Mouse (Mus musculus) neural tube, embryonic 15.5 days (tissue): ENCODE measurements around the gene Gm3336. TPM values are rescaled to one million over a fixed set of nuclear protein-coding genes. Genes with fewer than 3 reads are reported as not detected.

Experiments used
- ATAC-seq: fragments of 200-750 bp; cut with Nextera tagmentation; 2 replicates; pipeline ENCODE4 v1.8.0; 2017; ENCODE audit warnings: mild to moderate bottlenecking, moderate TSS enrichment, moderate library complexity; ENCODE audit not compliant: low FRiP score
- H3K27ac ChIP-seq: fragments of 300-500 bp; sonication (generic); replicated peaks from 2 replicates; pipeline ENCODE4 v1.5.1; 2015; ENCODE audit warnings: mild to moderate bottlenecking, inconsistent platforms
- H3K27me3 ChIP-seq: fragments of 300-500 bp; sonication (generic); replicated peaks from 2 replicates; pipeline ENCODE4 v1.6.1; 2015; ENCODE audit warnings: inconsistent platforms
- H3K36me3 ChIP-seq: fragments of 300-500 bp; sonication (generic); 2 replicates; pipeline ENCODE4 v1.6.1; 2015; ENCODE audit warnings: inconsistent platforms
- H3K4me1 ChIP-seq: fragments of 300-500 bp; sonication (generic); 2 replicates; pipeline ENCODE4 v1.6.1; 2015; ENCODE audit warnings: inconsistent platforms
- H3K4me2 ChIP-seq: fragments of 300-500 bp; sonication (generic); 2 replicates; pipeline ENCODE4 v1.6.1; 2015; ENCODE audit warnings: inconsistent platforms, mild to moderate bottlenecking, moderate library complexity
- H3K4me3 ChIP-seq: fragments of 300-500 bp; sonication (generic); replicated peaks from 2 replicates; pipeline ENCODE4 v1.5.1; 2015; ENCODE audit warnings: mild to moderate bottlenecking, inconsistent platforms
- H3K9ac ChIP-seq: fragments of 300-500 bp; sonication (generic); replicated peaks from 2 replicates; pipeline ENCODE4 v1.6.1; 2015; ENCODE audit warnings: mild to moderate bottlenecking, inconsistent platforms
- H3K9me3 ChIP-seq: fragments of 300-500 bp; sonication (generic); replicated peaks from 2 replicates; pipeline ENCODE4 v1.6.1; 2016; ENCODE audit warnings: inconsistent platforms
- WGBS: fragments of 180-500 bp; shearing (Covaris S2); methylation state at CpG from one replicate; pipeline ENCODE4 v1.1.7; 2015; ENCODE audit warnings: mixed read lengths; 5-methylcytosine and 5-hydroxymethylcytosine counted together
- polyA plus RNA-seq: library from polyadenylated mRNA; unstranded; fragments of >200 nt; fragmentation: Nextera tagmentation; extraction: Ambion mirVana; gene quantifications from 2 replicates; pipeline ENCODE4 v1.2.1, GENCODE M21; 2015

The Gm3336 gene
- polyA plus RNA-seq, 1 experiment from 2014 or later: not detected

- H3K4me3 ChIP-seq: no peak overlapping the region
- no peak for ATAC-seq
- H3K4me2 ChIP-seq: no peak overlapping the region
- no peaks in the 10 kb centered on the region for H3K9me3 ChIP-seq
- H3K27me3 ChIP-seq: no peaks in the 10 kb centered on the region
- peaks cover 24% of the 10 kb centered on the region for H3K36me3 ChIP-seq
- WGBS: 77% methylated on average over 3 of the region's 3 CpGs
- peaks cover 13% of the 10 kb centered on the region for H3K4me1 ChIP-seq
- H3K27ac ChIP-seq: no peak overlapping the region
- no peak overlapping the region for H3K9ac ChIP-seq
These were observed 36.9 kb upstream of the Gm3336 start for GRCm38 (mm10) chr8:70681410-70681809.

- H3K36me3 ChIP-seq: peaks cover 24% of the 10 kb centered on the region
- H3K4me3 ChIP-seq: no peak overlapping the region
- 11% methylated on average over 19 of the region's 19 CpGs for WGBS
- H3K9me3 ChIP-seq: no peaks in the 10 kb centered on the region
- H3K4me1 ChIP-seq: peaks cover 13% of the 10 kb centered on the region
- no peak overlapping the region for H3K27ac ChIP-seq
- H3K9ac ChIP-seq: 0 out of 2 replicates have a peak overlapping the region, but pooled peaks have one; percentile 17
- peak overlapping the region; percentile 19 for H3K4me2 ChIP-seq
- ATAC-seq: no peak
- no peaks in the 10 kb centered on the region for H3K27me3 ChIP-seq
These were observed 36.1 kb upstream of the Gm3336 start for GRCm38 (mm10) chr8:70682193-70682592.

DNA sequence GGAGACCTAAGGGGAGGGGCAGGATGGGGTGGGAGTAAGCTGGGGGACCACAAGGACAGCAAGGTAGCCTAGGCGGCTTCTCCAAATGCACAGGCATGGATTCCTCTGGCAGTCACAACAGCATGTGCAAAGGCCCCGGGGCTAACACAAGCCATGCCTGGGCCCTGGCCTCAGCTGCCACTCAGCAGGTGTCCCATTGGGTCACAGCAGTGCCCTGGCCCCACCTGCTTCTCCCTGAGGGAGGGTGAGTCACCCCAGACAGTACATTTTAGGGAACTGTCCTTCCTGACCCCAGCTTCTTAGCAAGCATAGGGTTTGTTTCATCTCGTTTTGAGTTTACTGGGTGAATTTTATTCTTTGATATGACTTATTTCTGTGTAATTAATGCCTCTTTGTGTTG lies 35.7 kb upstream of the Gm3336 start:
- ATAC-seq: no peak
- Histone ChIP-seq H3K9ac (0 out of 2 replicates have a peak overlapping the region, but pooled peaks have one; percentile 17), H3K4me2 (no peak overlapping the region), H3K9me3 (no peaks in the 10 kb centered on the region), H3K36me3 (peaks cover 20% of the 10 kb centered on the region), H3K27me3 (no peaks in the 10 kb centered on the region), H3K4me3 (no peak overlapping the region), H3K27ac (no peak overlapping the region), H3K4me1 (peaks cover 13% of the 10 kb centered on the region)
- WGBS: 62% methylated on average over 3 of the region's 3 CpGs

DNA sequence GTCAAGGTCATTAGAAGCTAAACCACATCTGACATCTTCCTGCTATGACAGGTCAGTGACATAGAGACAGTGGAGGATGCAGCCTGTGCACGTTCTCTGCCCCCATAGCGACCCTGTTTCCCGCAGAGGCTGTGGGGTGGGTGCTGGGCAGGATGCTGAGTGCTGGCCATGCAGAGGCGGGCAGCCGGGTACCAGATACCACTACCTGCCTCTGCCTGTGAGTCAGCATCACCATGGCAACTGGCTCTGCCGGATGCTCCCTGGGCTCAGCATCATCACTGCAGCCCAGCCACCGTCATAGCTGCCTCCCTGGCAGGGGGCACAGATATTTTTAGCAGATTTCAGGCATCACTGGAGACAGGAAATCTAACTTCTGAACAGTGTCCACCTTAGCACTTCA lies 34.1 kb upstream of the Gm3336 start:
- no peaks in the 10 kb centered on the region for H3K9me3 ChIP-seq
- peaks cover 13% of the 10 kb centered on the region for H3K4me1 ChIP-seq
- WGBS: 33% methylated on average over 7 of the region's 7 CpGs
- H3K36me3 ChIP-seq: peaks cover 5% of the 10 kb centered on the region
- no peak overlapping the region for H3K27ac ChIP-seq
- no peaks in the 10 kb centered on the region for H3K27me3 ChIP-seq
- ATAC-seq: peak; percentile 69
- no peak overlapping the region for H3K4me2 ChIP-seq
- no peak overlapping the region for H3K4me3 ChIP-seq
- no peak overlapping the region for H3K9ac ChIP-seq

GRCm38 (mm10) chr8:70687576-70687975 lies 30.8 kb upstream of the Gm3336 start:
- no peaks in the 10 kb centered on the region for H3K27me3 ChIP-seq
- H3K9me3 ChIP-seq: no peaks in the 10 kb centered on the region
- H3K4me2 ChIP-seq: no peak overlapping the region
- WGBS: 86% methylated on average over 8 of the region's 8 CpGs
- peaks cover 26% of the 10 kb centered on the region for H3K4me1 ChIP-seq
- H3K27ac ChIP-seq: no peak overlapping the region
- H3K36me3 ChIP-seq: no peaks in the 10 kb centered on the region
- H3K4me3 ChIP-seq: no peak overlapping the region
- no peak overlapping the region for H3K9ac ChIP-seq
- ATAC-seq: no peak

DNA sequence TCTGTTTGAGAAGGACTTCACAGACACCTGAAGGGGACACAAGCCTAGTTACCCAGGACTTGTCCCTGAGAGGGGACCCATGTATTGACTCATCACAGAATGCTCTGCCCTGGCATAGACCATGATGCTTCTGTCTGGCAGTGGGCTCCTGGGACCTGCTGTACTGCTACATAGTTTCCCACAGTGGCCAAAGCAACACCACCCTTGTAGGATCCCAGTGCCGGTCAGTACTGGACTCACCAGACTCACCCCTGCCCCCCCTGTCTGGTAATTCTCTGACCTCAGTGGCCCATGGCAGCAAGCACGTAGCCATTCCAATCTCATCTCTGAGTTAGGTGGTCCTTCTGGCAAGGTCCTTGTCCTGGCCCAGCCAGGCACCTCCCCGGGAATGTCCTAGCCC lies 30.2 kb upstream of the Gm3336 start:
- Histone ChIP-seq H3K27me3 (no peaks in the 10 kb centered on the region), H3K9me3 (no peaks in the 10 kb centered on the region), H3K36me3 (no peaks in the 10 kb centered on the region), H3K4me3 (no peak overlapping the region), H3K4me2 (no peak overlapping the region), H3K4me1 (peaks cover 26% of the 10 kb centered on the region), H3K27ac (no peak overlapping the region), H3K9ac (no peak overlapping the region)
- WGBS: 97% methylated on average over 3 of the region's 3 CpGs
- no peak for ATAC-seq

DNA sequence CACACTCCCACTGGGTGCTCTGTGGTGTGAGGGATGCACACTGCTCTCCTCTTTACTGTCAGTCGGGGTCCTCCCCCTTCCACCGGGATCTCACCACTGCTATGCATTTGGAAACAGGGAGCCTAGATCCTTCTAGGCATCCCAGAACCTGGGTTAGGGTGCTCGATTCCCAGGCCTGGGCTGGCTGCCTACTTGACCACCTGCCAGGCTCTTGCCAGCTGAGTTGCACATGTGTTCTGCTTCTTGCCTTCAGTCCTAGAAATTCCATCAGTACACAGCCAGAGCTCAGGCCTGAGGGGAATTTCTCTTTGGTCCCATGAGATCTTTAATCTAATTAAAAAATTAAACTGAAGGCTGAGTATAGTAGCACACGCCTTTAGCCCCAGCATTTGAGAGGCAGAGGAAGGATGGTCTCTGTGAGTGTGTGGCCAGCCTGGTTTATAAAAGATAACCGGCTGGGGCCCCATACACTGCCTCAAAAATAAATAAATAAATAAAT lies 28.4 kb upstream of the Gm3336 start:
- no peak for ATAC-seq
- H3K27ac ChIP-seq: 0 out of 2 replicates have a peak overlapping the region, but pooled peaks have one; percentile 28
- no peak overlapping the region for H3K4me2 ChIP-seq
- H3K9ac ChIP-seq: no peak overlapping the region
- H3K9me3 ChIP-seq: no peaks in the 10 kb centered on the region
- H3K27me3 ChIP-seq: no peaks in the 10 kb centered on the region
- 69% methylated on average over 5 of the region's 5 CpGs for WGBS
- no peak overlapping the region for H3K4me3 ChIP-seq
- peaks cover 18% of the 10 kb centered on the region for H3K4me1 ChIP-seq
- H3K36me3 ChIP-seq: no peaks in the 10 kb centered on the region

DNA sequence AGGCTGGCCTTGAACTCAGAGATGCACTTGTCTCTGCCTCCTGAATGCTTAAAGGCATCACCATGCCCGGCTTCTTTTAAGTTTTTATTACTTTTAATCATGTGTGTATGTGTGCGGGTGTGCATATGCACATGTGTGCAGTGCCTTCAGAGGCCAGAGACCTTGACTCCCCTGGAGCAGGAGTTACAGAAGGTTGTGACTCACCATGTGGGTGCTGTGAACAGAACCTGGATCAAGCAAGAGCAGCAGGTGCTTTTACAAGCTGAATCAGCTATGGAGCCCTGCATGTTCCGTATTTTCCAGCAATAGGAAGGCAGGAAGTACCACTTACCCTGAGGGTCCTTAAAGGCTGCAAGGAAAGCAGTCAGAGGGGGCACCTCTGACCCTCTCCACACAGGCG lies 27.1 kb upstream of the Gm3336 start:
- Histone ChIP-seq H3K4me1 (peaks cover 31% of the 10 kb centered on the region), H3K27ac (peak overlapping the region; percentile 41; the same call in 1 of the 2 replicates), H3K36me3 (no peaks in the 10 kb centered on the region), H3K27me3 (no peaks in the 10 kb centered on the region), H3K4me3 (peak overlapping the region; percentile 34), H3K9ac (peak overlapping the region; percentile 49; the same call in 1 of the 2 replicates), H3K4me2 (peak overlapping the region; percentile 72), H3K9me3 (no peaks in the 10 kb centered on the region)
- ATAC-seq: no peak
- WGBS: 55% methylated on average over 4 of the region's 4 CpGs

DNA sequence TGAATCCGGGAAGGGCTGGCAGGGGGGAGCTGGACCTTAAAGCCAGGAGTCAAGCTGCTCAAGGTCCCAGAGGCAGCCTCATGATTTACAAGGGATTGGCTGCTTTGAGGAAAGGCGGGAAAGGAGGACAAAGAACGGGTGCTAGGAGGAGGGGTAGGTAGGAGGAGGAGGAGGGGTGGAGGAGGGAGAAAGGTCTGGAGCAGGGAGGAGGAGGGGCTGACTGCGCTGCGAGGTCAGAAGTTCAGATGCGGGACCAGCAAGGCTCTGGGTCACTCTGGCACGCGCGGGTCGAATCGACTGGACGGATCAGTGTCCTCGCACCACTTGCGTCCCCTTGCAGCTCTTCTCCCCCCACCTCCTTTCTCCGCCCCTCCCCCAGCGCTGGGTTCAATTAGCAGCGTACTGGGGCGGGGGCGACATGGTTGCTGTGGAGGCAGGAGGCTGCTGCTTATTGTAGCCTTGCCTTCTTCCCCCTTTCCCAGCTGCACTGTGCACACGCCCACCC lies 26.6 kb upstream of the Gm3336 start:
- H3K36me3 ChIP-seq: no peaks in the 10 kb centered on the region
- peak overlapping the region; percentile 49; the same call in 1 of the 2 replicates for H3K9ac ChIP-seq
- peak overlapping the region; percentile 72 for H3K4me2 ChIP-seq
- peak overlapping the region; percentile 34 for H3K4me3 ChIP-seq
- H3K4me1 ChIP-seq: peaks cover 36% of the 10 kb centered on the region
- no peaks in the 10 kb centered on the region for H3K27me3 ChIP-seq
- WGBS: under 1% methylated on average over 18 of the region's 20 CpGs
- H3K9me3 ChIP-seq: no peaks in the 10 kb centered on the region
- peak; percentile 20 for ATAC-seq
- H3K27ac ChIP-seq: peak overlapping the region; percentile 41; the same call in 1 of the 2 replicates

DNA sequence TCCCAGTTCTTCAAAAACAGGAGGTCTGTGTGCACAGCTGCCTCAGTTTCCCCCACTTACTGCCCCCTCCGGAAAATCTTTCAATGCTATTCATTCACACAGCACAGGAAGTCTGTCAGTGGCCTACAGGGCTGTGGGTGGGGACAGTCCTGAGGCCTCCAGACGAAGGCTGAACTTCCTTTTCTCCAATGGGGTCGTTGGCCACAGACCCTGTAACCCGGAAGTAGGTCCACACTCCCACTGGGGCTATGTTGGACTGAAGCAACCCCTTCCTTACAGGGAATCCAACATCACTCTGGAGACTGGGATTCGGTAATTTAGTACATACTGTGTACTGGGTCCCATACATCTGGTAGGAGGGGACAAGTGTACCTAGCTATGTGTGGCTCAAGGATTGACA lies 24.7 kb upstream of the Gm3336 start:
- Histone ChIP-seq H3K27me3 (no peaks in the 10 kb centered on the region), H3K9me3 (no peaks in the 10 kb centered on the region), H3K36me3 (no peaks in the 10 kb centered on the region), H3K9ac (no peak overlapping the region), H3K27ac (no peak overlapping the region), H3K4me1 (peaks cover 51% of the 10 kb centered on the region), H3K4me2 (no peak overlapping the region), H3K4me3 (no peak overlapping the region)
- WGBS: 76% methylated on average over 5 of the region's 5 CpGs
- no peak for ATAC-seq

- no peaks in the 10 kb centered on the region for H3K9me3 ChIP-seq
- H3K4me3 ChIP-seq: no peak overlapping the region
- H3K36me3 ChIP-seq: no peaks in the 10 kb centered on the region
- H3K9ac ChIP-seq: no peak overlapping the region
- H3K27me3 ChIP-seq: no peaks in the 10 kb centered on the region
- peak overlapping the region; percentile 60; the same call in 1 of the 2 replicates for H3K4me2 ChIP-seq
- ATAC-seq: no peak
- peak overlapping the region; percentile 66; the same call in 1 of the 2 replicates for H3K27ac ChIP-seq
- 30% methylated on average over 32 of the region's 32 CpGs for WGBS
- H3K4me1 ChIP-seq: peaks cover 46% of the 10 kb centered on the region
These were observed 22.9 kb upstream of the Gm3336 start for GRCm38 (mm10) chr8:70695318-70696018.
